Mouse (Mus musculus) lung, adult 2 months (tissue): ENCODE measurements around the gene Nrap. TPM values are rescaled to one million over a fixed set of nuclear protein-coding genes. Genes with fewer than 3 reads are reported as not detected.
"Not testable (repeated sequence)": the region's sequence is repeated elsewhere in the genome, so short reads cannot be mapped to it uniquely, and the experiment has no call there.

Experiments
- DNase-seq: peaks from one replicate; pipeline ENCODE4 v3.0.0; 2022
- H3K4me1 ChIP-seq: fragments of 200-500 bp; 2 replicates; pipeline ENCODE4 v1.6.1; 2011; ENCODE audit warnings: low read length; ENCODE audit not compliant: control insufficient read depth, insufficient read depth
- H3K4me3 ChIP-seq: fragments of 200-500 bp; replicated peaks from 2 replicates; pipeline ENCODE3; 2011; ENCODE audit warnings: low read depth, mild to moderate bottlenecking, control low read depth, low read length; ENCODE audit errors: extremely low read depth
- CTCF ChIP-seq: fragments of 200-500 bp; IDR thresholded peaks from 2 replicates; pipeline ENCODE4 v1.5.1; 2011; ENCODE audit warnings: mild to moderate bottlenecking, low read length, control low read depth; ENCODE audit not compliant: insufficient read depth
- POLR2A ChIP-seq: fragments of 200-500 bp; IDR thresholded peaks from 2 replicates; pipeline ENCODE4 v1.6.1; 2011; ENCODE audit warnings: low read depth, mild to moderate bottlenecking, control low read depth, low read length, borderline replicate concordance; ENCODE audit errors: extremely low read depth
- WGBS: fragments of 180-500 bp; shearing (Covaris S2); methylation state at CpG from one replicate; pipeline ENCODE4 v1.1.7; 2018; 5-methylcytosine and 5-hydroxymethylcytosine counted together
- polyA plus RNA-seq: library from polyadenylated mRNA; depleted of rRNA; stranded (reverse); fragments of >200 nt; gene quantifications from 2 replicates; pipeline ENCODE4 v1.2.3, GENCODE M21; 2012

The Nrap gene
- polyA plus RNA-seq, 1 experiment: 9.4 TPM

- Histone ChIP-seq H3K4me1 (no peaks in the 10 kb centered on the region), H3K4me3 (no peak overlapping the region)
- TF ChIP-seq CTCF: no peak
- no peak for TF ChIP-seq POLR2A
- no peak for DNase-seq
- 78% methylated on average over 6 of the region's 6 CpGs for WGBS
These were observed 19.3 kb downstream of the Nrap start for GRCm38 (mm10) chr19:56370389-56371150.

- H3K4me3 ChIP-seq: no peak overlapping the region
- no peaks in the 10 kb centered on the region for H3K4me1 ChIP-seq
- TF ChIP-seq CTCF: no peak
- DNase-seq: no peak
- WGBS: 74% methylated on average over 7 of the region's 7 CpGs
These were observed 20.9 kb downstream of the Nrap start for GRCm38 (mm10) chr19:56368912-56369311.

GRCm38 (mm10) chr19:56367778-56368177, 22.1 kb downstream of the Nrap start:
- DNase-seq: no peak
- Histone ChIP-seq H3K4me1 (no peaks in the 10 kb centered on the region), H3K4me3 (no peak overlapping the region)
- no peak for TF ChIP-seq POLR2A
- no peak for TF ChIP-seq CTCF
- WGBS: 74% methylated on average over 7 of the region's 7 CpGs

GRCm38 (mm10) chr19:56366625-56367024, 23.2 kb downstream of the Nrap start:
- TF ChIP-seq CTCF (no peak), POLR2A (no peak)
- Histone ChIP-seq H3K4me3 (no peak overlapping the region), H3K4me1 (no peaks in the 10 kb centered on the region)
- 71% methylated on average over 9 of the region's 9 CpGs for WGBS
- no peak for DNase-seq

GRCm38 (mm10) chr19:56366168-56366567, 23.7 kb downstream of the Nrap start:
- H3K4me3 ChIP-seq: no peak overlapping the region
- no peak for DNase-seq
- TF ChIP-seq CTCF: no peak
- TF ChIP-seq POLR2A: no peak
- WGBS: 67% methylated on average over 11 of the region's 11 CpGs
- H3K4me1 ChIP-seq: no peaks in the 10 kb centered on the region

GRCm38 (mm10) chr19:56364563-56364962, 25.3 kb downstream of the Nrap start:
- Histone ChIP-seq H3K4me1 (no peaks in the 10 kb centered on the region), H3K4me3 (no peak overlapping the region)
- WGBS: 77% methylated on average over 8 of the region's 8 CpGs
- no peak for DNase-seq
- TF ChIP-seq CTCF (no peak), POLR2A (no peak)

- WGBS: 53% methylated on average over 15 of the region's 15 CpGs
- H3K4me1 ChIP-seq: no peaks in the 10 kb centered on the region
- DNase-seq: no peak
- H3K4me3 ChIP-seq: no peak overlapping the region
- TF ChIP-seq CTCF: no peak
- TF ChIP-seq POLR2A: no peak
These were observed 25.9 kb downstream of the Nrap start for GRCm38 (mm10) chr19:56363721-56364460.

- 62% methylated on average over 2 of the region's 2 CpGs for WGBS
- Histone ChIP-seq H3K4me3 (no peak overlapping the region), H3K4me1 (no peaks in the 10 kb centered on the region)
- DNase-seq: no peak
- TF ChIP-seq CTCF (no peak), POLR2A (no peak)
These were observed 30.9 kb downstream of the Nrap start for GRCm38 (mm10) chr19:56358890-56359289.

GRCm38 (mm10) chr19:56357374-56357708, 32.5 kb downstream of the Nrap start:
- 69% methylated on average over 2 of the region's 2 CpGs for WGBS
- DNase-seq, H3K4me3 ChIP-seq, H3K4me1 ChIP-seq: not testable (repeated sequence)

GRCm38 (mm10) chr19:56356480-56357373, 33.1 kb downstream of the Nrap start:
- H3K4me1 ChIP-seq: no peaks in the 10 kb centered on the region
- TF ChIP-seq CTCF (peak; percentile 74), POLR2A (no peak)
- 22% methylated on average over 17 of the region's 17 CpGs for WGBS
- peak overlapping the region; percentile 8 for H3K4me3 ChIP-seq
- peak; percentile 73 for DNase-seq
